Mouse (Mus musculus) layer of hippocampus, adult 2 months (tissue): Measurements from ENCODE around the gene 1520401A03Rik. TPM values are rescaled to one million over a fixed set of nuclear protein-coding genes. Genes with fewer than 3 reads are reported as not detected.
A peak's percentile ranks its signal among the peaks of the same experiment; 100 is the strongest.

Experiments used
- DNase-seq, 2 experiments: peaks; one replicate each; pipeline ENCODE4 v3.0.0; 2022; ENCODE audit warnings: low spot score in 2 of 2
- H3K27ac ChIP-seq: fragments of 200-600 bp; 2 replicates; pipeline ENCODE4 v1.8.1; 2022
- H3K4me3 ChIP-seq: fragments of 200-600 bp; 2 replicates; pipeline ENCODE4 v1.8.1; 2022; ENCODE audit warnings: mild to moderate bottlenecking
- CTCF ChIP-seq: fragments of 200-600 bp; conservative IDR thresholded peaks from 2 replicates; pipeline ENCODE4 v1.8.1; 2022; ENCODE audit warnings: antibody characterized with exemption, mild to moderate bottlenecking, moderate library complexity
- total RNA-seq, 2 experiments: library from RNA; stranded (reverse); gene quantifications; 2 replicates each; pipeline ENCODE4 v1.2.3; 2021

Gene 1520401A03Rik
- total RNA-seq, 2 experiments from 2014 or later: 0.25 to 0.64 TPM

DNA sequence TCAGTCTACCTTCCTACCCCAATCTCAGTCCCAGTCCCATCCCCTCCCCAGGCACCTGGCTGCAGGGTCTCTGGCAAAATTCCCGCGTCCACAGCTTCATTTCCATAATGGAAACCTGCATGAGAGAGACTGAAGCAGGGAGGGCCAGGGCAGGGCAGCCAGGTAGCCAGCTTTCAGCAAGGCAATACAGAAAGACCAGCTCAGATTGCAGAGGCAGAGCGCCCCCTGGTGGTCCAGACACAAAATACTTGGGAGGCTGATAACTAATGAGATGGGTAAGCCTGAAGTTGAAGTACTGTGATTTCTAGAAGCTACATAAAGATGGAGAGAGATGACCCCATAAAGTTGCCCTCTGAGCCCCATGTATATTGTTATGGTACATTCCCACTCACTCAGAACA is 16.4 kb downstream of the 1520401A03Rik start:
- DNase-seq: peak; percentile 53 to 80

DNA sequence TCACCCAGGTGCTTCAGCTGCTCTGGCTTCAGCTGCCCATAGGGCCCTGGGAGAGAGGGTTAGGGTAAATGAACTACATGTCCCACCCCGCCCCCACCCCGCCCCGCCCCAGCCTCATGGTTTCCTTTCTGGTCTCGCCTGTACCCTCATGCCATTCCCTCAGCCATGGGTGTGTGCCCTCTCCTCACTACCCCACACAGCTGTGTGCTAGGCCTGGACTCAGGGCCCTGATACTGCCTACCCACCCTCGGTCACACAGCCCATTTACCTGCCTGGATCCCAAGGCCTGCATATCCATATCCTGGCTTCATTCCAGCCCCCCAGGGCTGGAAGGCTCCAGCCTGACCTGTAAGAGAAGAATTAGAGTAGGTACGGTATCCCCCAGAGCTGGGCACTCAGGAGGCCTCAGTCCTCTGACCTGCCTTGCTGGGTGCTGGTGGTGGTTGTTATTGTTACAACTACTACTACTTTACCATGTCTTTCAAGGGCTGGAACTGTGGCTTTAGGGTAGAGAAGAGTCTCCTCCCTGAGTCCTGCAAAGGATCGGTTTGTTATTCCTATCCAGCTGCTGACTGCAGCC is 17.0 kb downstream of the 1520401A03Rik start:
- no peak for TF ChIP-seq CTCF
- no peak for DNase-seq
- H3K27ac ChIP-seq: no peak overlapping the region
- H3K4me3 ChIP-seq: no peak overlapping the region

More for the DNA sequence above, 16.4 kb downstream of the 1520401A03Rik start:
- Histone ChIP-seq H3K27ac (no peak overlapping the region), H3K4me3 (no peak overlapping the region)
- TF ChIP-seq CTCF: peak; percentile 96

DNA sequence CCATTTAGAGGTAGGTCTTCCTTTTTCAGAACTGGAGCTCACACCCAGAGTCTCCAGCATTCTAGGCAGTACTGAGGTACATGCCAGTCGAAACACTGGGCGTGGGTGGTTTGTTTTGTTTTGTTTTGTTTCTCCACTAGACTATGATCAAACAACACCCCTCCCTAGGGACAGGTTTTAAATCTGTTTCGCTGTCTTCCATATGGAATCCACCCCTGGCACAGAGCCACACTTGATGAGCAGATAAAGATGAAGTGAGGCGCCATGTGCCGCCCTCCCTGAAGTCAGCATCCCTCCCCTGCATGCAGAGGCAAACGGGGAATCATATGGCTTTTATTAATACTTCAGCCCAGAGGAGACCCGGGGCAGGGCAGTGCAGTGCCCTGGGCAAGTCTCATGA is 17.8 kb downstream of the 1520401A03Rik start:
- no peak overlapping the region for H3K4me3 ChIP-seq
- no peak overlapping the region for H3K27ac ChIP-seq
- DNase-seq: peak; percentile 31 to 36
- no peak for TF ChIP-seq CTCF

DNA sequence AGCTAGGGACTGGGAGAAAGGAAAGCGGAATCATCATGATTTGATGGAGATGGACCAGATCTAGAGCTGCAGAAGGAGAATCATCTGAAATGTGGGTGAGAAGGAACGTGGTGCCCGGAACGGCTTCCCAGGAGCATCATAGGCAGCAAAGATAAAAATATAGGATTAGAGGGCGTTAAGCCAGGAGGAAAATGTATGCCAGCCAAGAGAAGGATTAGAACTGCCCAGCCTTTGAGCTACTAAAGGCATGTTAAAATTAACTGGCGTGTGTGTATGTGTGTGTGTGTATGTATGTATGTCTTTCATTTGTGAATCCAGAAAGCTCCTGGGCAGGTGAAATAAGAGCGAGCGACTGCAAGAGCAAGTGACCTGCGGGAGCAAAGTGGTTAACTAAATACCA is 19.3 kb downstream of the 1520401A03Rik start:
- no peak overlapping the region for H3K27ac ChIP-seq
- DNase-seq: no peak
- TF ChIP-seq CTCF: no peak
- no peak overlapping the region for H3K4me3 ChIP-seq

DNA sequence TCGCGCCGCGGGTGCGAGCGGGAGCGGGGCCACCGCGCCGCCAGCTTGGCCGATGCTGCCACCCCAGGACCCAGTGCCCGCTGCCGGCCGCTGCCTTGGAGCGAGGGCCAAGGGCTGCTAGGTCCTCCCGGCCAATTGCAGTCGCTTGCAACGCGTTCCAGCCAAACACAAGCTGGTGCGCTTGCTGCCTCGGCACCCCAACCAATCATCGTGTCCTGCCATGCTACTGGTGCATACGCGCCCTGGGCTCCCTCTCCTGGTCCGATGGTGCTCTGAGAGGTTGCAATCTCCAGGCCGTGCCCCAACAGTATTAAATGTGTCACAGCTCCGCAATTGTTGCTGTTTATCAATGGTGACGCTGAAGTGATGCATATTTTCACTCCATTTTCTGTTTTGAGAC is 22.5 kb downstream of the 1520401A03Rik start:
- Histone ChIP-seq H3K27ac (peak overlapping the region; percentile 71), H3K4me3 (peak overlapping the region; percentile 59)
- DNase-seq: peak; percentile 90 to 91
- peak; percentile 84 for TF ChIP-seq CTCF

DNA sequence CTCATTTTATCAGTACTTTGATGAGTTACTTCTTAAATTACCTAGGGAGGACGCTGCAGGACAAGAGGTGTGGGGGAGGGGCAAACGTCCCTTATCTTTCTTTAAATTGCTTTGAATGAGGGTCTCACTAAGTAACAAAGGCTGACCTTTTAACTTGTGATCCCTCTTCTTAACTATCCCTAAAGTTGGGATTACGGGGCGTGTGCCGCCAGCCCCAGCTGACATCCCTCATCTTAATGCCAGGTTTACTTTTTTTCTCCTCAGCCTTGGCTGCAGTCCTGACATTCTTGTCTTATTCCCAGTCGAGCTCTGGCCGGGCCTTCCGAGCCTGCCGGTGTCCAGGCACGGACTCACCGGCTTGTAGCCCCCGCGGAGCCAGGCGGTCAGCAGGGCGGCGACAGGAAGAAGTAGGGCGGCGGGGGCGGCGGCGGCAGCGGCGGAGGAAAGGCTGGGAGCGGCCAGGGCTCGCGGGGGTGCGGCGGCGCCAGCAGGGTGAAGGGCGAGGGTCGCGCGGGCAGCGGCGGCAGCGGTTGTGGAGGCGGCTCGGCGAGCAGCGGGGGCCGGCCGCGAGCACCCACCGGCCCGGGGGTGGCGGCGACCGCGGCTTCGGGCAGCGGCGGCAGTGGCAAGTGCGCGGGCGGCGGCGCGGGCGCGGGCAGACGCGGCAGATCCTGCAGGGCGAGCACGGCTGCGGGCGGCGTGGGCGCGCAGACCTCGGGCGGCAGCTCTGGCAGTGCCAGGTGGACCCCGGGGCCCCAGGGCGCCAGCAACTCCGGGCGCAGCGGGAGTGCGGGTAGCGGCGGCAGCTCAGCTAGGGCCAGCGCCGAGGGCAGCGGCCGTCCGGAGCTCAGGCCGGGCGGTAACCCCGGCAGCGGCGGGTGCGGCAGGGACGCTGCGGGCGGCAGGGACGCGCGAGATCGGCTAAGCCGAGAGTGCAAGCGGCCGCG is 23.2 kb downstream of the 1520401A03Rik start:
- DNase-seq: no peak
- H3K27ac ChIP-seq: peak overlapping the region; percentile 71
- TF ChIP-seq CTCF: 0 out of 2 replicates have a peak, but pooled peaks have one; percentile 13
- H3K4me3 ChIP-seq: peak overlapping the region; percentile 59

DNA sequence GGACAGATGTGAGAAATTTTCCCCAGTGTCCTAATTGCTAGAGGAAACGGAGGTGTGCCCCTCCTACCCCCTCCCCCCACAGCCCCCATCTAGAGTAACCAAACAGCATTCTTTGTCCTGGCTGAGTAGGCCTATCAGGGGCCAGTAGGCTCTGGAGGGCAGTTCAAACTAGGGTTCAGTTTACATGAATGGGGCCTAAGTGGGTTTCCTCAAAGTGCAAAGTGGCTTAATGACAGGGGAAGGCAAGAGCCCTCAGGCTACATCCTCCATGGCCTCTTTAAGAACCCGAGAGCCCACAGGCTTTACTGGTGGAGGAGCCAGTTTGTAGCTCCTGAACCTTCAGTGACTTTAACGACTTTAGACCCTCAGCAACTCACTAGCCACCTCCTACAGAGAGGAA is 26.8 kb downstream of the 1520401A03Rik start:
- no peak overlapping the region for H3K4me3 ChIP-seq
- H3K27ac ChIP-seq: no peak overlapping the region
- TF ChIP-seq CTCF: no peak
- DNase-seq: no peak

DNA sequence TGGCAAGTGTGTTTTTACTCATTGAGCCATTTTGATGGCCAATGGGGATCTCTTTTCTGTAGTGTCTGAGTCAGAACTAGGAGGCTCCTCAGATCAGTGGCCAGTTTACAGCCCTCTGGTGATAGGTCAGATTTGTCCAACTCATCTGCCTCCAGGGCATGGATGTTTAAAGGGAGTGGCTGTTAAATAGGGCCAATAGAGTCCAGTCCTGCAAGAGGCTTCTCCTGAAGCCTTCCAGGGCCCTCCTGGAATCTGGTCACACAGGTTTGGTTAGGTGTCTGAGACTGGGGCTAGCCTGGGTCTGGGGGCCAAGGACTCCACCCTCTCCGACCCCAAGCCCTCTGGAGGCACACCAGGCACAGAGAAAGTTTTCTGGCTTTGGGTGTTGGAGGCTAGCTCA is 28.1 kb downstream of the 1520401A03Rik start:
- no peak for DNase-seq
- TF ChIP-seq CTCF: no peak
- Histone ChIP-seq H3K4me3 (no peak overlapping the region), H3K27ac (no peak overlapping the region)

DNA sequence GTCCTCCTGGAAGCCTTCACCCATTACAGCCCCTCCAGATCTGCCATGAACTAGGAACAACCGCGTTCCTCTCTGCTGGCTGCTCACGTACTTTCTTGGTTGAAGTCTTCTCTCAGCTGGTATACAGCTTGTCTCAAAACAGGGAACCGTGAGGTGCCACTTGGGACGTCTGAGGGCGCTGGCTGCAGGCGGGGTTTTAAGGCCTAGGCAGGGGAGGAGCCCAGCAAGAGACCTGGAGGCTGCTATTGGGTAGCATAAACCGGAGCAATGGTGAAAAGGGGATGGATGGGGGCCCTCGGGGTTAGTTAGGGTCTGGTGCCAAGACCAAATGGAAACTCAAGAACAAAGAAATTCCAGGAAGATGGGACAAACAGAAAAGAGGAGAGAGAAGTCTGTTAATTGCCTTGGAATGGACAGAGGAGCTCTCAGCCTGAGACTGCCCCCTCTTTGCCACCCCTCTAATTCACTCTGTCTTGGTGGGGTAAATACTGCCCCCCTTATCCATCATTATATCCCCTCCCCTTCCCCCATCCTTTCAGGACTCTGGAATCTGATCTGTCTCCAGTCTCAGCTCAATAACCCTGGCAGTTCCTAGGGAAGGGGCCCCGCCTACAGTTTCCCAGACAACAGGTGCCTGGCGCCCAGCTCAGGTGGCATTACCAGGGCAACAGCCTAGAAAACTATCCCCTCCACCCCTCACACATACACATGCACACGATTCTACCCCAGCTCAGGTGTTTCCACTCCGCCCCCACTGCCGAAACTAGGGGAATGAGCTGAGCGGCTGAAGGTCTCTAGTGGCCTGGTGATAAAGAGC is 38.5 kb downstream of the 1520401A03Rik start, which contains the start of gene Cldn9:
Gene Cldn9 (minus strand): TSS at position 171 of the 817 bp plus-strand sequence.
- no peak for DNase-seq
- TF ChIP-seq CTCF: no peak
- no peak within 1 kb of the TSS for H3K4me3 ChIP-seq
- H3K27ac ChIP-seq: no peak within 1 kb of the TSS

DNA sequence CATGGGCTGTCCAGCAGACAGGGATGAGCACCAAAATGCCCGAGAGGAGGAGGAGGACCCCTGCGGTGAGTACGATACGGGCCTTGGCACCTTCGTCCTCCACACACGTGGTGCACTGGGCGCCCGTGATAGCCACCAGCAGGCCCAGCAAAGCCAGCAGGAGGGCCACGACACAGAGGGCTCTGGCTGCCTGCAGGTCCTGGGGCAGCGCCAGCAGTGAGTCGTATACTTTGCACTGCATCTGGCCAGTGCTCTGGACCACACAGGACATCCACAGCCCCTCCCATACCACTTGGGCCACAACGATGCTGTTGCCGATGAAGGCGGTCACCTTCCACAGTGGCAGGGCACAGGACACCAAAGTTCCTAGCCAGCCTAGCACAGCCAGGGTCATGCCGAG is 39.4 kb downstream of the 1520401A03Rik start:
- TF ChIP-seq CTCF: no peak
- Histone ChIP-seq H3K27ac (no peak overlapping the region), H3K4me3 (no peak overlapping the region)
- DNase-seq: no peak

DNA sequence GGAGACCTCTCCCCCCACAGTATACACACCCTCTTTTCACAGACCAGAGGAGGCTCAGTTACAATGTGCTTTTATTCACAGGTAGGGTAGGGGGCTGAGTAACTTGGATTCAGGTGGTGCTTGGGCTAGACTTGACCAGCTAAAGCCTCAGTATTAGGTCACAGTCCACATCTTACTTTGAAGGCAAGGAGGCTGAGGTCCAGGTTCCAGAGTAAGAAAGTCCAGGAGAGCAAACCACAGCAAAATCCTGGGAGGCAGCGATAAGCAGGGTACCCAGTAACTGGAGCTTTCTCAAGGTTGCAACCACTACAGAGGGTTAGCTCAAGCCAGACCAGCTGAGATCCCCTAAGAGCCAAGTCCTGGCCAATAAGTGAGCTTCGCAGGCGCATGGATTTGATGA is 40.1 kb downstream of the 1520401A03Rik start:
- no peak overlapping the region for H3K4me3 ChIP-seq
- no peak overlapping the region for H3K27ac ChIP-seq
- no peak for TF ChIP-seq CTCF
- DNase-seq: no peak

DNA sequence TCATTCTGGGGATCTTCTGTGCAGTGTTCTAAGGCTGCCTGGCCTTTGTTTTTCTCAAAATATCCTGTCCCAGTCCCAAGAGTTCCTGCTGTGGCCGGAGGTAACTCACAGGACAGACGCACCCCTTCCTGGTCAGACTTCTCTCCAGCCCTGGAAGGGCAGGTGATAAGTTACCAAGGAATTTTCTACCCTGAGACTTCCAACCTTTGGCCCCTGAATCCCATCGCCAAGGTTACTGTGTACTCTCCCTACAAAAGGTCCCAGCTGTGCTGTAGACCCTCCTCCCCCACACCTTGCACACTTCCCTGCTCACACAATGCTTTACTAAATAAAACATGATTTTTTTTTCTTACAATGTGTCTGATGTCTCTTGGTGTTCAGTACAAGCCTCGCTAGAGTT is 40.5 kb downstream of the 1520401A03Rik start:
- DNase-seq: no peak
- no peak for TF ChIP-seq CTCF
- Histone ChIP-seq H3K4me3 (no peak overlapping the region), H3K27ac (no peak overlapping the region)

DNA sequence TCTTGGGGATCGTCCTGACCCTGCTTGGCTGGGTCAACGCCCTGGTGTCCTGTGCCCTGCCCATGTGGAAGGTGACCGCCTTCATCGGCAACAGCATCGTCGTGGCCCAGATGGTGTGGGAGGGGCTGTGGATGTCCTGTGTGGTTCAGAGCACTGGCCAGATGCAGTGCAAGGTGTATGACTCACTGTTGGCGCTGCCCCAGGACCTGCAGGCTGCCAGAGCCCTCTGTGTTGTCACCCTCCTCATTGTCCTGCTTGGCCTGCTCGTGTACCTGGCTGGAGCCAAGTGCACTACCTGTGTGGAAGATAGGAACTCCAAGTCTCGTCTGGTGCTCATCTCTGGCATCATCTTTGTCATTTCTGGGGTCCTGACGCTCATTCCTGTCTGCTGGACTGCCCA is 41.5 kb downstream of the 1520401A03Rik start:
- H3K4me3 ChIP-seq: no peak overlapping the region
- no peak for DNase-seq
- no peak for TF ChIP-seq CTCF
- H3K27ac ChIP-seq: no peak overlapping the region
